Mouse (Mus musculus) heart, embryonic 14.5 days (tissue): ENCODE data around the gene Prkaa1. TPM values are rescaled to one million over a fixed set of nuclear protein-coding genes. Genes with fewer than 3 reads are reported as not detected.

ENCODE experiments used
- ATAC-seq: fragments of 200-750 bp; cut with Nextera tagmentation; 2 replicates; pipeline ENCODE4 v1.8.0; 2017; ENCODE audit warnings: low read depth, moderate TSS enrichment; ENCODE audit not compliant: insufficient number of reproducible peaks, insufficient read depth, low FRiP score
- H3K27ac ChIP-seq, 2 experiments: fragments of 200-500 bp in 1 of 2; fragments of 300-500 bp in 1 of 2; sonication (generic) in 1 of 2; replicated peaks in 1 of 2; 2 replicates each; pipeline ENCODE4 v1.5.1; 2012 to 2014; ENCODE audit warnings: low read depth in 2 of 2, low read length in 2 of 2, control low read depth in 1 of 2, mild to moderate bottlenecking in 1 of 2, mixed read lengths in 1 of 2; ENCODE audit not compliant: control insufficient read depth in 1 of 2, insufficient read depth in 1 of 2
- H3K27me3 ChIP-seq: fragments of 300-500 bp; sonication (generic); 2 replicates; pipeline ENCODE4 v1.6.1; 2014; ENCODE audit warnings: mild to moderate bottlenecking, low read length, control low read depth; ENCODE audit not compliant: control insufficient read depth, insufficient read depth
- H3K36me3 ChIP-seq: fragments of 300-500 bp; sonication (generic); 2 replicates; pipeline ENCODE4 v1.6.1; 2014; ENCODE audit warnings: mild to moderate bottlenecking, control low read depth, low read length, mixed read lengths; ENCODE audit not compliant: control insufficient read depth, insufficient read depth
- H3K4me1 ChIP-seq, 2 experiments: fragments of 200-500 bp in 1 of 2; fragments of 300-500 bp in 1 of 2; sonication (generic) in 1 of 2; 2 replicates each; pipeline ENCODE4 v1.6.1; 2012 to 2014; ENCODE audit warnings: low read length in 2 of 2, control low read depth in 1 of 2, mixed read lengths in 1 of 2; ENCODE audit not compliant: control insufficient read depth in 2 of 2, insufficient read depth in 2 of 2
- H3K4me2 ChIP-seq: fragments of 300-500 bp; sonication (generic); 2 replicates; pipeline ENCODE4 v1.6.1; 2014; ENCODE audit warnings: mild to moderate bottlenecking, low read length
- H3K4me3 ChIP-seq, 2 experiments: fragments of 200-500 bp in 1 of 2; fragments of 300-500 bp in 1 of 2; sonication (generic) in 1 of 2; 2 replicates each; pipeline ENCODE4 v1.5.1; 2012 to 2014; ENCODE audit warnings: low read length in 2 of 2, mild to moderate bottlenecking in 2 of 2, control low read depth in 1 of 2, low read depth in 1 of 2, moderate library complexity in 1 of 2; ENCODE audit not compliant: control insufficient read depth in 1 of 2, insufficient read depth in 1 of 2
- H3K9ac ChIP-seq: fragments of 300-500 bp; sonication (generic); 2 replicates; pipeline ENCODE4 v1.6.1; 2014; ENCODE audit warnings: mild to moderate bottlenecking, low read length
- H3K9me3 ChIP-seq: fragments of 300-500 bp; sonication (generic); 2 replicates; pipeline ENCODE4 v1.6.1; 2016; ENCODE audit warnings: low read length, control low read depth; ENCODE audit not compliant: control insufficient read depth
- WGBS: fragments of 180-500 bp; shearing (Covaris S2); extraction: QIAGEN DNeasy Blood & Tissue Kit; methylation state at CpG from one replicate; pipeline ENCODE4 v1.1.7; 2014; 5-methylcytosine and 5-hydroxymethylcytosine counted together
- polyA plus RNA-seq: library from polyadenylated mRNA; unstranded; fragments of >200 nt; fragmentation: Nextera tagmentation; extraction: Ambion mirVana; gene quantifications from 2 replicates; pipeline ENCODE4 v1.2.1, GENCODE M21; 2014

Prkaa1 gene
- polyA plus RNA-seq, 1 experiment from 2014 or later: 20.9 TPM

- H3K9ac ChIP-seq: peak within 1 kb of the TSS; percentile 88
- peak within 1 kb of the TSS; percentile 89 for H3K4me2 ChIP-seq
- no peaks in the 10 kb centered on the region for H3K27me3 ChIP-seq
- H3K4me1 ChIP-seq: peaks cover 0 to 13% of the 10 kb centered on the region in 2 experiments; a peak in 2 of 4 replicates
- under 1% methylated on average over 55 of the region's 55 CpGs for WGBS
- H3K9me3 ChIP-seq: no peaks in the 10 kb centered on the region
- peak; percentile 70 for ATAC-seq
- H3K27ac ChIP-seq: peak within 1 kb of the TSS; percentile 82 to 83
- peaks cover 16% of the 10 kb centered on the region for H3K36me3 ChIP-seq
- peak within 1 kb of the TSS; percentile 77 to 90 for H3K4me3 ChIP-seq
Observed at GRCm38 (mm10) chr15:5185366-5186292, 42.0 kb downstream of the Prkaa1 start, which contains the start of gene Ttc33. Ttc33 (plus strand) TSS chr15:5185525.

DNA sequence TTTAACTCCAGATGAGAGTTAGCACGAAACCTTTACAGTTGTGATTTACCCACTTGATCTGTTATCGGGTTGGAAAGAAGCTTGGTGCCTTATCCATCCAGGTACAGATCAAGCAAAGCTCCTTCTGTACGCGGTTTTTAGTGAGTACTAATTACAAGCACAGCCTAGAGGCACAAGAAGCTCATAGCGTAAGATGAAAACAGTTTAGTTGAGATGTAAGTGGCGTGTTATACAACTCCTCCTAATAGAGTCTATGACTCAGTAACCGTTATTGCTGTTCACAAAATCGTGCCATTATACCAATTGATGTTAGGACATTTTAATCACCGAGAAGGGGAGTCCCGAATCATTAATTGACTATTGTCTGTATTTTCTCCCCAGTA lies 42.6 kb downstream of the Prkaa1 start:
- Histone ChIP-seq H3K9ac (peak overlapping the region; percentile 88), H3K9me3 (no peaks in the 10 kb centered on the region), H3K4me3 (peak overlapping the region; percentile 77 to 90), H3K27ac (peak overlapping the region in 1 of 2 experiments; percentile 82; a peak in 2 of 4 replicates), H3K4me1 (peaks cover 0 to 13% of the 10 kb centered on the region in 2 experiments; a peak in 2 of 4 replicates), H3K27me3 (no peaks in the 10 kb centered on the region), H3K4me2 (peak overlapping the region; percentile 89), H3K36me3 (peaks cover 22% of the 10 kb centered on the region)
- ATAC-seq: no peak
- WGBS: 35% methylated on average over 10 of the region's 10 CpGs

DNA sequence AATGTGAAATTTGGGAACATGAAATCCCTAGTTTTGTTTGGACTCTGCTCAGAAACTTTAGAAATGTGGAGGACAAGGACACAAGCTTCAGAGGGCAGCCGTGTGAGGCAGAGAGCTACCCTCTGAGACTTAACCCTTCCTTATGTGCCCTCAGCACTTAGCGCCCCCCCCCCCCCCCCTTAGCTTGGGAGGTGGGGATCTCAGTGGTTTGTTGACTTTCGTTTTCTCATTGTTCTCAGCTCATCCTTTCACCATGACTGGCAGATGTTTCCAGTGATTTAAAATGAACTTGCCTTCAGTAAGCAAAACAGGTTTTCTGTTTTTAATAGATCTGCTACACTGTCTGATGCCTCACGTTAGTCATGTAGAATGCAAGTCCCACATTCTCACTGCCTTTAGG lies 43.5 kb downstream of the Prkaa1 start:
- no peak for ATAC-seq
- Histone ChIP-seq H3K27ac (no peak overlapping the region), H3K9me3 (no peaks in the 10 kb centered on the region), H3K4me2 (no peak overlapping the region), H3K9ac (no peak overlapping the region), H3K36me3 (peaks cover 29% of the 10 kb centered on the region), H3K27me3 (no peaks in the 10 kb centered on the region), H3K4me3 (no peak overlapping the region), H3K4me1 (peaks cover 0 to 13% of the 10 kb centered on the region in 2 experiments; a peak in 2 of 4 replicates)
- WGBS: 49% methylated on average over 4 of the region's 4 CpGs

DNA sequence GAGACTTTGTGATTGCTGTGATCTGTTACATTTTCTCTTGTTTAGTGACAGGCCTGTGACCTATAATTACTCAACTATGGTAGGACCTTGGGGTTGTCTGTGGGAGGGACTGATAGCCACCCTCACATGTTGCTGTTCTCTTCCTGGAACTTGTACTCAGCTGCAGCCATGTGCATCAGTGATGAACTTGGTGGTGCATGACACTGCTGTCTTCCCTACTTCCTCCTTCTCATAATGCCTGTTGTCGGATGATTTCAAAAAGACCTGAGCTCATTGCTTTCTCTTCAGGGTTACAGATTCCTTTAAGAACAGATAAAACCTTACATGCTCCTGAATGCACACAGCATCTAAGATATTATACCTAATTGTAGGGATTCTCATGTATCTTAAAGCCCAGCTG lies 44.4 kb downstream of the Prkaa1 start:
- Histone ChIP-seq H3K27me3 (no peaks in the 10 kb centered on the region), H3K36me3 (peaks cover 28% of the 10 kb centered on the region), H3K4me1 (peaks cover 0 to 17% of the 10 kb centered on the region in 2 experiments; a peak in 2 of 4 replicates), H3K27ac (no peak overlapping the region), H3K9me3 (no peaks in the 10 kb centered on the region), H3K4me3 (no peak overlapping the region), H3K4me2 (no peak overlapping the region), H3K9ac (no peak overlapping the region)
- no peak for ATAC-seq
- WGBS: 83% methylated on average over 1 of the region's 1 CpGs

DNA sequence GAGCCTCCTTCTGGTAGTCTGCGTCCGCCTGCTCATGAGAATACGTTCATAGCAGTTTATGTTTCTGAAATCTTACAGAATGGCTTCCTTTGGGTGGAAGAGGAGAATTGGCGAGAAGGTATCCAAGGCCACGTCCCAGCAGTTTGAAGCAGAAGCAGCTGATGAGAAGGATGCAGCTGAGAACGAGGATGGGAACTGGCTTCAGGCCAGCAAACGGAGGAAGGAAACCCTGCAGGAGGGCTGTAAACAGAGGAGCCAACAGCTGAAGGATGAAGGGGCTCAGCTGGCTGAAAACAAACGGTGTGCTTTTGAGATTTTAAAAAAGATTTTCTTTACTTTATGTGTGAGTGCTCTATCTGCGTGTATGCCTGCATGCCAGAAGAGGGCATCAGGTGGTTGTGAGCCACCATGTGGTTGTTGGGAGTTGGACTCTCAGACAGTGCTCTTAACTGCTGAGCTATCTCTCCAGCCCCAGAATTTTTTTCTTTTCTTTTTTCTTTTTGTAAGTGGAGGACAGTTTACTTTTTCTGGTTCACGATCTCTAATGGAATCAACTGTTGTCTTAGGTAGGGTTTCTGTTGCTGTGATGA lies 45.9 kb downstream of the Prkaa1 start:
- no peaks in the 10 kb centered on the region for H3K9me3 ChIP-seq
- H3K4me2 ChIP-seq: no peak overlapping the region
- peaks cover 0 to 16% of the 10 kb centered on the region in 2 experiments; a peak in 2 of 4 replicates for H3K4me1 ChIP-seq
- H3K4me3 ChIP-seq: no peak overlapping the region
- no peak overlapping the region for H3K27ac ChIP-seq
- WGBS: 62% methylated on average over 10 of the region's 10 CpGs
- no peak for ATAC-seq
- no peaks in the 10 kb centered on the region for H3K27me3 ChIP-seq
- H3K9ac ChIP-seq: no peak overlapping the region
- H3K36me3 ChIP-seq: peaks cover 28% of the 10 kb centered on the region

DNA sequence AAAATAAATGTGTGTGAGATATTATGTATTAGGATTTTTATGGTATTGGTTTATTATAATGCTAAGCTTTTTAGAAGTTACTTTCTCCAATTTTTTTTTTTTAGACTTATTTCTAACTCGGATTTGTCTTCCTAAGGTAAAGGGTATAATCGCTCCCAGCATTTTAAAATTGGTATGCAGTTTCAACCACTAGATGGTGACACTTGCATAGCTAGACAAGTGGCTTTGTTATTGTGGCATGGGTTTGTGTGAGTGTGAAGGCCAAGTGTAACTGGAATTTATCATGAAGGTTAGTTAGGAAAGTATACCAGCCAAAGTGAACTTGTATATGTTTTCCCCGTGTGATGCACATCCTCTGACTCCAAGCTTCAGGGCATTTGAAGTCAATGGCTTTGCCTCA lies 50.2 kb downstream of the Prkaa1 start:
- WGBS: 71% methylated on average over 3 of the region's 3 CpGs
- peaks cover 10 to 32% of the 10 kb centered on the region in 2 experiments for H3K4me1 ChIP-seq
- ATAC-seq: no peak

DNA sequence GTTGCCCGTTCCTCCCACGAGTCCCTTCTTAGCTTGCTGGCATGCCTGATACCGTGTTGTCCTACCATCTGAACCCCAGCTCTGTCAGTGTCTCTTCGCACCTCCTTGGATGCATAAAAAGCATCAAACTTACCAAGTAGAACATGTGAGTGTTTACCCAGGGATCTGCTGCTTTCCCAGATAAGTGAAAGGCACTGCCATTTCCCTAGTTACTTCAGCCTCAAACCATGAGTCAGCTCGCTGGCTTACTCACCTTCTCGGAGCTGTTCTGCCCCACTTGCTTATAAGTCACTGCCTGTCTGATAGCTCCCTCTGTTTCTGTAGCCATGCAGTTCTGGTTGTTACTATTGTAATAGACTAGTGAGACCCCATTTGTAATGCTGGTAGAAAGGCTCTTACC lies 50.8 kb downstream of the Prkaa1 start:
- Histone ChIP-seq H3K9me3 (no peaks in the 10 kb centered on the region), H3K27me3 (no peaks in the 10 kb centered on the region), H3K36me3 (peaks cover 28% of the 10 kb centered on the region), H3K9ac (no peak overlapping the region), H3K4me3 (no peak overlapping the region), H3K4me2 (no peak overlapping the region), H3K4me1 (peaks cover 10 to 32% of the 10 kb centered on the region in 2 experiments), H3K27ac (peak overlapping the region in 1 of 2 experiments; percentile 24; a peak in 1 of 4 replicates)
- ATAC-seq: no peak
- 63% methylated on average over 6 of the region's 6 CpGs for WGBS

More for the DNA sequence above, 50.2 kb downstream of the Prkaa1 start:
- Histone ChIP-seq H3K9me3 (no peaks in the 10 kb centered on the region), H3K4me2 (no peak overlapping the region), H3K36me3 (peaks cover 28% of the 10 kb centered on the region), H3K27ac (no peak overlapping the region), H3K4me3 (no peak overlapping the region), H3K27me3 (no peaks in the 10 kb centered on the region), H3K9ac (no peak overlapping the region)
